Mouse (Mus musculus): Measurements from ENCODE around the gene Trim15.
A peak's percentile ranks its signal among the peaks of the same experiment; 100 is the strongest.
"Not testable (repeated sequence)": the region's sequence is repeated elsewhere in the genome, so short reads cannot be mapped to it uniquely, and the experiment has no call there.

The Trim15 gene

DNA sequence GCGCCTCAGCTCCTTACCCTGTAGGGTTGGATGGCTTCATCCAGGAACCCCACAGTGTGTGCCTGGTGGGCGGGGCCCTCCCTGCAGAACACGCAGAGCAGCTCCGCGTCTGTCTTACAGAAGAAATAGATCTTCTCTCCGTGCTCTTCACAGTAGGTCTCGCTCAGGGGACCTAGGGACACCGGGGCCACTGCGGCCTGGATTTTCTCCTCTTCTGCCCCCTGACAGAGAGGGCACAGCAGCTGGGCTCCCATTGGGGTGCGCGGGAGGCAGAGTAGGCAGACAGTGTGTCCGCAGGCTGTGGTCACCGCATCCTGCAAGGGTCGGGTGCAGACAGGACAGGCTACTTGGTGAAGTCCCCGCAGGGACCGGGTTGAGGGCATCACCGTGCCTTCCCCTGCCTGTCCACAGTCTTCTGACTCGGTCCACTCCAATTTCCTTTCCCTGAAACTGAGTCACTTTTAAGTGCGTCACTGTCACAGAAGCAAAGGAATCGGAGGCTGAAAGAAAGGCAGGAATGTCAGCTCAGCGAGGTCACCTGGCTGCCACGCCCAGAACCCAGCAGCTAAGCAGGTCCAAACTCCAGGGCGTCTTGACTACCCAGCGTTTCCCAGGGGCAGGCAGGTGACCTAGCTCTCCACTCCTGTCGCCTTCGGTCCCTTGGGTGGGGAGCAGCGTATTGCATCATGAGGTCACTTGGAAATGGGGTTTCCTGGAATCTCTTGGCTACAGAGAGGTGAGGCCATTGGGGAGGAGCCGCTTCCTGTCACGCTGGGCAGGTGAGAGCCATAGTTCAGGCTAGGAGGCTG lies at the start of gene Trim15:
Gene Trim15 (minus strand): TSS at position 492 of the 809 bp plus-strand sequence.
- no peak for DNase-seq (ENCODE audit: low read depth)

DNA sequence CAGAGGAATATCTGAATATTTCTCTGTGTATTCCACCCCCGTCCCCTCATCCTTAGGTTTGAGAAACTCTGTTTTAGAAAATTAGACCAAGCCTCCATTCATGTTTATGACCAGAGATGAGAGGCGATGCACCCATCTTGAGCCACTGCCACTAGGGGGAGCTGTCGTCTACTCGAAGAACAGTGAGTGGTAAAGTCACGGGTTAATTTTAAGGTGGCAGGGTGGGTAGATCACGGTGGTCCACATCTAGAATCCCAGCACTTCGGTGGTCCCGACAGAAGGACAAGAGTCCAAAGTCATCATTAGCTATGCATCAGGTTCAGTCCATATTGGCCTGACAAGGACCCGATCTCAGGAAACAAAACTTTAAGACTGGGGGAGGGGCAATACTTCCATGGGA lies 48.1 kb upstream of the Trim15 start:
- peak; percentile 61 for DNase-seq (ENCODE audit: low read depth)

DNA sequence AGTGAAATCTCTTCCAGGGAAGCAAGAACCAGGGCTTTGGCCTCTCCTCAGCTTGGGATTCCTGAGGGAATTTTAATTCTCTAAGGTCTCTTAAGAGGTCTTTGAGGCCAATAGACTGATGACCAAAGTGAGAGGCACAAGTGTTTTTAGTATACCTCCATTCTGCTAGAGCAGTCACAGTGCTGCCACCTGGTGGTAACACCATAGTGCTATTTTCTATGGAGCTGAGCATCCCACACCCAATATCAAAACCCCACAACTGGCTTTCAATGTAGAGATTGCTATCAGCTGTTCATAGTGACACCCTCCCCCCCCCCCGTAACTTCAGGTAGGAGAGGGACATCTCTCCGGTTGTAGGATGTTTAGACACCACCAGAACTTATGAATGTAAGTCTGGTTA lies 47.1 kb upstream of the Trim15 start:
- DNase-seq (ENCODE audit: low read depth): peak; percentile 75

DNA sequence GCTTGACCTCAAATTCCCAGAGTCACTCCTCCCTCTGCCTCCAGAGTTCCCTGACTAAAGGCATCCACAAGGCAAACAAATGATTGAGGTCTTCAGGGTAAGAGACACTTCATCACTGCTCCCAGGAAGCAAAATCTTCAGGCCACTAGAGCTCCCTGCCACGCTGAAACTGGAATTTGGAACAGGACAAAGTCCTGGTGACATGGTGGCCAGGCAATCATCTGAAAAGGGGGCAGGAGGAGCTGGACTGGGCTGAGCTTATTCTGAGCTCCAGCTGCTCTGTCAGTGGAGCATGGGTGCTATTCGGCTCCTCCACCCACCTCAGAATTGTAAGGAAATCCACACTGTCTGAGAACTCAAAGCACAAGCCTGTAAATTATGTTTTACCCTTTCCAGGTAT lies 45.0 kb upstream of the Trim15 start:
- no peak for DNase-seq (ENCODE audit: low read depth)

DNA sequence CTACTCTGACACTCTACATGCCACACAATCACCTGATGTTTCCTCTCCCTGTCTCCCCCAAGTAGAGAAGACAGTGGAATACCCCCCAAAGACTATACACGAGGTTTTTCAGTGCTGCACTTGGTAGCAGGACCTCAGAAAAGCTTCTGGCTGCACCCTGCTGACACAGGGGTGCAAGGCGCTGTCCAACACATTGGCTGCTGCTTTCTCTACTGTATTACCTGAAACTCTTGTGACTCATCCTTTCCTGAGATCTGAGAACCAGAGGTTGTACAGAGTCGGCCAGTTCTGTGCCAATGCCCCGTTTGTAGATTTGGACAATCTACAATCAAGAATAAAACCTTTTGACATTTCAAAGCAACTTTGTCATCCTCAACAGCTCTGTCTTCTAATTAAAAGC lies 42.8 kb upstream of the Trim15 start:
- no peak for DNase-seq (ENCODE audit: low read depth)

DNA sequence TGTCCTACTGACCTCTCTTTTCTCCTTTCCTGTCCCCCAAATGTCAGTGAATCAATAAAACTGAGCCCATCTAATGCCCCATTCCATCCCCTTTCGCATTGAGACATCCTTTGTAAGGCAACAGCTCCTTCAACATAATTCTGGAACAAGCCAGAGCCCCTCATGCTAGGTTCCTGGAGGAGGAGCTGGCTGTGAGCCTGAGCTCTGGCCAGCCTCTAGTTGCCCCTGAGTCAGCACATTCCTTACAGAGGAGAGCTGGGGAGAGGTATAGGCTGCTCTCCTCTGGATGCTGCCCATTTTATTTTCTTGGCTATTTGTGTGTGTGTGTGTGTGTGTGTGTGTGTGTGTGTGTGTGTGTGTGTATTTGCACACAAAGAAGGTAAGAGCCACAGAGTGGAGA lies 41.2 kb upstream of the Trim15 start:
- no peak for DNase-seq (ENCODE audit: low read depth)

DNA sequence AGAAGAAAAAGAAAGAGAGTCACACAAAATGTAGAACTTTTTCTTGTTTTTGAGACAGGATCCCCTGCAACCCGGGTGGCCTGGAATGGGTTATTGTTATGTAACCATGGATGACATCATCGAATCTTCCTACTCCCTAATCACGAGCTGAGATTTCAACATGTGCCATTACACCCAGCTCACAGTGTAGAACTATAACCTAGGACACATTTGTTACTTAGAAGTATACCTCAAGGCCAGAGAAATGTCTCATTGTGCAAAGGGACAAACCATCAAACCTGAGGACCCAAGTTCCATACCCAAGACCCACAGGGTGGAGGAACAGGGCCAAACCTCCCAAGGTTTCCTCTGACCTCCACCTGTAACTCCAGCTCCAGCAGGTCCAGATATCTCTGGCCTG lies 36.6 kb upstream of the Trim15 start:
- DNase-seq (ENCODE audit: low read depth): no peak

DNA sequence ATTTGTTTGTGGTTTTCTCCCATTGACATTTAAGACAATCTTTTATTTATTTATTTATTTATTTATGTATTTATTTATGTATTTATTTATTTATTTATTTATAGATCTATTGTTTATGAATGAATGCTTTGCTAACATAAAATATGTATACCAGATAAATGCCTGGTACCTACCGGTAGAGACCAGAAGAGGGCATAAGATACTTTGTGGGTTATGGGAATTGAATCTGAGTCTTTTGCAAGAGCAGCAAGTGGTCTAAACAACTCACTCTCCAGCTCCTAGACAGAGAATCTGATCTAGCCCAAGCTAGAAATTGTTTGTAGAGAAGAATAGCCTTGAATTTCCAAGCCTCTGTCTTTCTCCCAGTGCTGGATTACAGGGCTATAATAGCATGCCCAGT lies 33.7 kb upstream of the Trim15 start:
- peak; percentile 52 for DNase-seq (ENCODE audit: low read depth)

DNA sequence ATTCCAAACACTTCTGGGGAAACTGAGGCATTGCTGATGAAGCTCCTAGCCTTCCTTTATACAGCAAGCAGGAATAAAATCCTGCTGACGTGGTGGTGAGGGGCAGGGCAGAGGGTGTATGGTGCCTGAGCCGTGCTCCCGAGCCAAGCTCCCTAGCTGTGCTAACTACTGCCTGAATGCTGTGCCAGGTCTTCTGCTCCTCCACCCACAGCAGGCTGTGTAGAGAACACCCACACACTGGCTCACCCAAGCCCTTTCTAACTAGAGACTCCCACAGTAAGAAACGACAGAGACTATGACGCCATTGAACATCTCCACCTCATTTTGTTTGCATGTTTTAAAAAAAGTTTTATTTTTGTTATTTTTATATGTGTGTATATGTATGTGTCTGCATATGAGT lies 33.0 kb upstream of the Trim15 start:
- no peak for DNase-seq (ENCODE audit: low read depth)

DNA sequence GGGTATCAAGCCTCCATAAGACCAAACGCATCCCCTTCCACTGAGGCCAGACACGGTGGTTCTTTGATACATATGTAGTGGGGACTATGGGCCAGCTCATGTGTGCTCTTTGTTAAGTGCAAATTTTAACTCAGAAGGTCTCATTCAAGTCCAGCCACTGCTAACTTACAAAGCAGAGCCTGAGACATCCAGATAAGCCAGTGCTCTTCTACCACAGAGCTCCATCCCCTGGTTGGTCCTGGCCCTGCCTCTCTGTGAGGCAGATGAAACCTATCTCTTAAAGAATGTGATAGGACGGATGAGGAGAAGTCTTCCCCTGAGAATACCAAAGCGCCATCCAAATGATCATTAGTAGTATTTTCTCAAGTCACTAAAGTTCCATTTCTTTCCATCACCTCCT lies 32.4 kb upstream of the Trim15 start:
- no peak for DNase-seq (ENCODE audit: low read depth)

DNA sequence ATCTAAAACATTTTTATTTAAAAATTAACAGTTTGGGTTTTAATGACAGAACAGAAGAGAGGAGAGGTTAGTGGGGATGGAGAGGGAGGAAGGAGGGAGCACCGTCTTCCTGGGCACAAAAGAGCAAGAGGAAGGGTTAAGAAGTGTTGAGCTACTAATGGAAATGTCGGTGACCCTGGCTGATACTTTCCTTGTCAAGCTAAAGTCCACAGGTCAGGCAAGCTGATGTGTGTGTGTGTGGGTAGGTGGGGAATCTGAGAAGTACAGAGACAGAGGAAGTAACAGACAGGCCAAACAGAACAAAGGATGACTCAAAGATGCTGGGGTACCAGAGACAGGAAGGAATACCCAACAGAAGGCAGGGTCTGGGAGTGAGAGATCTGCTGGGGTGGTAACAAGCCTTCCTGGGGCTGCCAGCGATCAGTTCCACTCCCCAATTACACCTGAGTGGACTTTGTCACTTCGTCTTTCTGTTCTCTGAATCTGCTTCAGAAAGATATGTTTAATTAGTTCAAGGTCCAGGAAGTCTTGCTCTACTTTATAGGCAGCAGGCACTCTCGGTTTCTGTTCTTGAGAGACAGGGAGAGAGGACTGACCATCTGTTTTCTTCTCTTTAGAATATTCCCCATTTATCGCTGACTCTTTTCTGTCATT lies 30.7 kb upstream of the Trim15 start, which contains the start of gene Trim31:
Gene Trim31 (plus strand): TSS at position 567 of the 654 bp plus-strand sequence.
- DNase-seq (ENCODE audit: low read depth): no peak

DNA sequence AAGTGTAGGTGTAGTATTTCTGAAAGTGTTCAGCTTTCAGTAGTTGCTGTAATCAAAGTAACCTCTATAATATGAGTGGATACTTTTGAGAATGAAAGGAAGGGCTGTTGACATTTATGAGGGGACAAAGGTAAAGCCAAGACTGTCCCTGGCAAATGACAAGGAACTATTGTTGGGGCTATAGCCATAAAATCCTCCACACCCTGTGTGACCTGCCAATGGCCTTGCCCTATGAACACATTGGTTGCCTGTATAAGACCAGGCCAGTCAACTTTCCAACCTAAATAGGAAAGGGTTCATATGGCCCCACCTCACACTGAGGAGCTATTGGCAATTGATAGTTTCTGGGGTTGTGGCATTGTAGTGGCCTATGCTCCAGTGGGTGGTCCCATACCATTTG lies 30.1 kb upstream of the Trim15 start:
- DNase-seq (ENCODE audit: low read depth): no peak

DNA sequence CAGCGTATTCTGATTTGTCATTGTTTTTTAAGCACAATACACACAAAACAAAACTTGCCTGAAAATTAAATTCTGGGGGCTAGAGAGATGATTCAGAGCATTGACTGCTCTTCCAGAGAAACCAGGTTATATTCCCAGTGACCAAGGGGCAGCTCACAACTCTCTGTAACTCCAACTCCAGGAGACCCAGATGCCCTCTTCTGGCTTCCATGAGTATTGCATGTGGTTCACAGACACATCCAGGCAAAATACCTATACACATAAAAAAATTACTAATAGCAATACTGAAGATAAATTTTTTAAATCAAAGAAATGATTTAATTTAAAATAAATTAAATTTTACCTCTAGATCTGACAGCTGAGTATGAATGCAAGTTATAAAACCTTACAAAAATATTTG lies 29.6 kb upstream of the Trim15 start:
- peak; percentile 48 for DNase-seq (ENCODE audit: low read depth)

DNA sequence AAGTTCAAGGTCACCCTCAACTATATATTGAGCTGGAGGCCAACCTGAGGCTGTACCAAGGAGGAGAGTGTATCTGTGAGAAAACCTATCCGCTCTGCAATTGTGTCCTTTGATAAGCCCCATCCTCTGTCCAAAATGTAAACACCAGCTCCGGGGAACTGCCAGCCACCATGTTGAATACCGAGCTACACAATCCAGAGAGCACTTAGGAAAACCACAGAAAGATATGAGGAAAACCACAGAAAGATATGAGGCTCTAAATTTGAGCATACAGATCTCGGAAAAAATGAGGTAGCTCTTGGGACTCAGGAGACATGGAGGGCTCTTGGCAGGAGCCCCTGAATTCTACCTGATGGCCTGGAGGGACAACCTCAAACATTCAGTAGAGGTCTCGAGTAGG lies 26.4 kb upstream of the Trim15 start:
- DNase-seq (ENCODE audit: low read depth): peak; percentile 72

DNA sequence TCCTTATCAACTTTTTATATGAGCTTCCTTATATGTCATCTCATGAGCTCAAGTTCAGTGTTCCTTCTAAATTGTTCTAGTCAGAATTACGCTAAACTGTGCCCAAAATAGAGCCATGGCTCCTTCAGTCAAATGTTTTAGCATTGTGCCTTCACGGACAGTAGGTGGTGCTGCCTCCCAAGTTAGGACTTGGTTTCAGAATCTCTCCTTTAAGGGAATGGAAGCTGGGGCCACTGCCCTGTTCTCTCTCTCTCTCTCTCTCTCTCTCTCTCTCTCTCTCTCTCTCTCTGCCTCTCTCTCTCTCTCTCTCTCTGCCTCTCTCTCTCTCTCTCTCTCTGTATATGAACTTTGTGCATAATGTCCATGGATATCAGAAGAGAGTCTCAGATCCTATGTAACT lies 25.4 kb upstream of the Trim15 start:
- peak; percentile 78 for DNase-seq (ENCODE audit: low read depth)

DNA sequence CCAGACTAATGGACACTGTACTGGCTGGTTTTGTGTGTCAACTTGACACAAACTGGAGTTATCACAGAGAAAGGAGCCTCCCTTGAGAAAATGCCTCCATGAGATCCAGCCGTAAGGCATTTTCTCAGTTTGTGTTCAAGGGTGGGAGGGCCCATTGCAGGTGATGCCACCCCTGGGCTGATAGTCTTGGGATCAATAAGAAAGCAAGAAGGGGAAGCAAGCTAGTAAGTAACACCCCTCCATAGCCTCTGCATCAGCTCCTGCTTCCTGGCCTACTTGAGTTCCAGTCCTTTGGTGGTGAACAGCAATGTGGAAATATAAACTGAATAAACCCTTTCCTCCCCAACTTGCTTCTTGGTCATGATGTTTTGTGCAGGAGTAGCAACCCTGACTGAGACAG lies 24.5 kb upstream of the Trim15 start:
- not testable (repeated sequence) for DNase-seq (ENCODE audit: low read depth)

DNA sequence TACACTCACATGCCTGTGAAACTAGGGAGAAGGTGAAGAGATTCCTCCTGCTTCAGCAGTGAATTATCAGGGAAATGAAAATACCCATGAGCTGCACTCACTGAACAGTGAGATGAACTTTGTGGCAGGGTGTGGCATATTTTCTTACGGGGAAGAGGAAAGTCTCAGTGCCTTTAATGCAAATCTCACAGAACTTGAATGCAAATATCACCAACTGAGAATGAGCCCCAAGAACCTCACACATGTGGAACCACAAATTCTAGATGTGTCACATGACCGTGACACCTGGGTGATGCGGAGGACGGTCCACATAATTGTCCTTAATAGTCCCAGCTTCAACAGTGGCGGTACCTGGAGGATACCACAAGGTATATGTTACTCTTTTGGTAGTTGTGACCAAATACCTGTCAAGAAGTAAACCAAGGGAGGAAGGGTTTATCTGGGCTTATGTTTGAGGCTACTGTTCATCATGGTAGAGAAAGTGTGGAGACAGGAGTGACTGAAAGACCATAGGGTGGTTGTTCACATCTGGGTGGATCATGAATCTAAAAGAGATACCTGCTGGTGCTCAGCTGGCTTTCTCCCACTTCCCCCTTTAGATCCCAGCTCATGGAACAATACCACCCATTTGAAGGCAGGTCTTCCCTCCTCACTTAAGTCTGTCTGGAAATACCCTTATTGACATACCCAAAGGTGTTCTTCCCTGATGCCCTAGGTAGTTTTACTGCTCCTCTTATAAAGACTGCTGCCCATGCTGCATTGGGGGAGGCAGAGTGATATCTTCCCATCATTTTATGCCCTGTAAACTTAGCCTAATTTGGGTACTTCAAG lies 23.3 kb upstream of the Trim15 start, which contains the start of gene Trim40:
Gene Trim40 (minus strand): TSS at position 51 of the 831 bp plus-strand sequence.
- DNase-seq (ENCODE audit: low read depth): no peak

DNA sequence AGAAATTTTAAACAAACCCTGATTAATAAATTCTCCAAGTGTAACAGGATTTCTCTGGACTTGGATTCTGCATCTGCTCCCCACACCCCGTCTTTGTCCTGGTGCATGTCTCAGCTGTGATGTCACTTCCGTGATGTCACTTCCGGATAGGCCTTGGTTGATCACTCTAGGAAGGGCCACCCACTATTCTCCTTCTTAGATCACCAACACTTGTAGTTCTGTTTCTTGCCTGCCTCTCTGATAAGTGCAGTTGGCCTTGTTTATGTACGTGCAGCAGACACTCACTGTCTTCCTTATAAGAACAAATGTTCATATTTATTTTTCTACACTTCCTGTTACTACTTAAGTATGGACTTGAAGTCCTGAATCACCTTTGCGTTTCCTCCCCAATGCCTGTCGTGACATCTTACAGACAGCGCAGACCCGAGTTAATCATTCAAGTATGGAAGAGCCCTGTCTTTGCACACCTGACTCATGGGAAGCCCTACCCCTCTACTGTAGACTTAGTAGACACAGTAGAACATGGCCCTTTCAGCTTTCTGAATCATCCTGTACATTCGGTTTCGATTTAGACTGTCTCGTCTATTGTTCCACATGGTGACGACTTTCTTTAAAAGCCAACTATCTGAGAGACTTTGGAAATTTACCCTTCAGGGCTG lies 18.3 kb upstream of the Trim15 start:
- peak; percentile 21 for DNase-seq (ENCODE audit: low read depth)

DNA sequence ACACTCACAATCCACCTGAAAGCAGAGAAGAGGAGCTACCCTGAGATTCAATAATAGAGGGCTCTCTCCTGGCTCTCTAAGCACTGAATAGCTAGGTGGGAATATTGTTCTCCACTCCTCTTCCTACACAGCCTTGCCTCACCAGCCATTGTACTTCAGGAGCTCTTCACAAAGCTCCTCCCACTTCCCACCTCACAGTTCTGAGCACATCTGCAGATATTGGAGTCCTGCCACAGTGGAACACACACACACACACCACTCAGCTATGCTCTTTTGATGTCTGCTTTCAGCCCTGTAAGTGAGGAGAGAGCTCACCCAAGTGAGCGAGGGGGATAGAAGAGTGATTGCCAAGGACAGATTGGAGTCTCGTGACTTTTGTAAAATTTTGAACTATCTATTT lies 16.3 kb upstream of the Trim15 start:
- DNase-seq (ENCODE audit: low read depth): no peak

DNA sequence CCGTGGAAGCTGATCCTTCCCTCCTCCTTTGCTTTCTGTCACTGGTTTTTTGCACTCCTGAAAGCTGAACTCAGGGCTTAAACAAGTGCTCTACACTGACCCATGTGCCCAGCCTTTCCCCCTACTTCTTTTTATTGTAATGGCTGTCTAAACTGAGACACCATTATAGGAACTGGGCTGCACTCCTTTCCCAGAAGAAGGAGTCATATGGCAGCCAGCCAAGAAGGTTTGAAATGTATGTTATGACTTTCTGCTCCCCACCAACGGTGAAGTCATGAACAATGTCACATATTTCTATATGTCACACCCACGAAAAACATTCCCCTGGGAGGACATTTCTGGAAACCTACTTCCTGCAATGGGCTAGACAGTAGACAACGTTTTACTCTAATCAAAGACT lies 7.6 kb upstream of the Trim15 start:
- no peak for DNase-seq (ENCODE audit: low read depth)

DNA sequence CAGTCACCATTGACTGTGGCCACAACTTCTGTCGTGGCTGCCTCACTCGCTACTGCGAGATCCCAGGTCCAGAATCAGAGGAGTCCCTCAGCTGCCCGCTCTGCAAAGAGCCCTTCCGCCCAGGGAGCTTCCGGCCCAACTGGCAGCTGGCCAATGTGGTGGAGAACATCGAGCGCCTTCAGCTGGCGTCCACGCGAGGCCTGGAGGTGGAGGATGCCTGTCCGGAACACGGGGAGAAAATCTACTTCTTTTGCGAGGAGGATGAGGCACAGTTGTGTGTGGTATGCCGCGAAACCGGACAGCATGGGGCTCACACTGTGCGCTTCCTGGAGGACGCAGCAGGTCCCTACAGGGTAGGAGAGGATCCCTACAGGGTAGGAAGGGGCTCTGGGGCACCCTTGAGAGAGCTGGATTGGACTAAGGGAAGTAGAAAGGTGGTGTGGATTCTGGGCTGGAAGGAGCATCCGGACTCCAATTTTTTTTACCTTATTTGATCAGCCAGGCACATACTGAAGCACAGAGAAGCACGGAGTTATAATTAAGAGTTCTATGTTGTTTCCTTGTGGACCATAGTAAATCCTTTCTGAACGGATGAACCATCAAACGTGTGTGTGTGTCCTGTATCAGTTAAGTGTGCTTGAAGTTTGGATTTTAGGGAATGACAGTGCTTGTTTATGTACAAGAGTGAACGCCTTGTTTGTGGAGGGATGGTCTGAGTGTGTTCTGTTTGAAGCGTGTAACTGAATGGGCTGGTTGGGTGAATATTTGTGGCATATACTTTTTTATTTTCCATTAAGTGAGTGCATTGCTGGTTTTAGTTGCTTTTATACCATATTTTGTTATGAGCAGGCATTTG lies 3.2 kb upstream of the Trim15 start:
- peak; percentile 46 for DNase-seq (ENCODE audit: low read depth)
